Mouse (Mus musculus): ENCODE measurements around the gene Spint2. TPM values are rescaled to one million over a fixed set of nuclear protein-coding genes. Genes with fewer than 3 reads are reported as not detected.

Gene Spint2
- polyA plus RNA-seq, 1 experiment from 2014 or later, result 118 TPM

DNA sequence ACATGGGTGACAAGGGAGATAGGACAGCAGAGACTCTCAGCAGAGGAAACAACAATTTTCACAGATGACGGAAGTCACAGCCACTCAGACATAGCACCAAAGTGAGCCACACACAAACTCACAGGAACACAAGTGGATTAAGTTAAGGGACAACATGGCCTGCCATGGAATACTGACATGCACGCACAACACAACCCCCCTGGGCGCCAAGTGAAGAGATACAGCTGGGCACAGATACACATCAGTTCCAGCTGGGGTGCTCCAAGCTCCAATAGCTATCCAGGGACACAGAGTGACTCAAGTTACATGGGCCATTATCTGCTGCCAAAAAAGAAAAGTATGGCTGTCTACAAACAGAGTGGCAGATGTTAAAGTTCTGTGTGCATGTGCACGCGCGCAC is 8.1 kb upstream of the Spint2 start:
- WGBS, result 52% methylated on average over 6 of the region's 6 CpGs
- H3K4me1 ChIP-seq, result peaks cover 50% of the 10 kb centered on the region
- ATAC-seq (ENCODE audit: insufficient number of reproducible peaks, insufficient read depth, low FRiP score, low TSS enrichment, low read depth), result no peak
- H3K4me3 ChIP-seq, result peak overlapping the region; percentile 58
- H3K4me2 ChIP-seq, result peak overlapping the region; percentile 85
- peak overlapping the region; percentile 71 for H3K9ac ChIP-seq
- no peaks in the 10 kb centered on the region for H3K36me3 ChIP-seq
- H3K27me3 ChIP-seq, result peaks cover 4% of the 10 kb centered on the region; the same call in 1 of the 2 replicates
- no peak overlapping the region for H3K27ac ChIP-seq
- no peaks in the 10 kb centered on the region for H3K9me3 ChIP-seq

DNA sequence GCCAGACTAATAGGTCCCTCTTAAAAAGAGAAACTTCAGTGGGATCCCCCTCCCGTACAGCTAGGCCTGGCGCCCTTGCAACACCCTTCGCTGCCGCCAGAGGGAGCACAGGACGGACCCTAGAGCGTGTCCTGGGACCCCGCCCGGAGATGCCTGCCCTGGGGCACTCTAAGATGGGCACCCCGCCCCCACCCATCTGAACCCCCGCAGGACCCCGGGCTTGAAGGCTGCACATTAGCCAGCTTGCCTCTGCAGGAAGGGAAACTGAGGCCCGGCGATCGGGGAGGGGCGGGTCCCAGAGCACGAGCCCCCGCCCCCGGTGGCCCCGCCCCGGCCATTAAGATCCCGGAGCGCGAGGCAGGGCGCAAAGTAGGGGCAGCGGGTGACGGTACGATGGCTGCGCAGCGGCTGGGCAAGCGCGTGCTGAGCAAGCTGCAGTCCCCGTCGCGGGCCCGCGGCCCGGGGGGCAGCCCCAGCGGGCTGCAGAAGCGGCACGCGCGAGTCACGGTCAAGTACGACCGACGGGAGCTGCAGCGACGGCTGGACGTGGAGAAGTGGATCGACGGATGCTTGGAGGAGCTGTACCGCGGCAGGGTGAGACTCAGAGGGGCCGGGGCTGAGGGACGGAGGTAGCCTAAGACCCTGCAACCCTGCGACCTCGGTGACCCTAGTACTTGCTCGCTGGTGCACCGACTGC is 7.4 kb upstream of the Spint2 start, which contains the start of gene Ppp1r14a:
Ppp1r14a (plus strand) TSS at position 367 of the 697 bp plus-strand sequence.
- Histone ChIP-seq H3K4me2 (peak within 1 kb of the TSS; percentile 85), H3K9me3 (no peaks in the 10 kb centered on the region), H3K4me1 (peaks cover 50% of the 10 kb centered on the region), H3K27ac (no peak within 1 kb of the TSS), H3K36me3 (no peaks in the 10 kb centered on the region), H3K4me3 (peak within 1 kb of the TSS; percentile 58), H3K27me3 (peaks cover 7% of the 10 kb centered on the region), H3K9ac (peak within 1 kb of the TSS; percentile 71)
- peak; percentile 10; the same call in 1 of the 2 replicates for ATAC-seq (ENCODE audit: insufficient number of reproducible peaks, insufficient read depth, low FRiP score, low TSS enrichment, low read depth)
- under 1% methylated on average over 59 of the region's 59 CpGs for WGBS

DNA sequence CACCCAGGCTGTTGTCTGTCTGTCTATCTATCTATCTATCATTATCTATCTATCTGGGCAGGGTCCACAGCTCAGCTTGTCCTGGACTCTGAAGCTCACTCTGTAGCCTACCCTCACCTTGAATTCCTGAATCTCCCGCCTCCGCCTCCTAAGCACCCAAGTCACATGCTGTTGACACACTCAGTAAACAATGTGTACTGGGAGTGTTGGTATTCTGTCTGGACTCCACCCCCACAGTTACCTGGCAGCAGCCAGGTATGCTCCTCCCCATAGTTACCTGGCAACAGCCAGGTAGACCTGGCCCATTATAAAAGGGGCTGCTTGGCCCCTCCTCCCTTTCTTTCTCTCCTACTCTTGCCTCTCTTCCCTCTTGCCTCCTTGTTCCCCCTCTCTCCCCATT is 6.4 kb upstream of the Spint2 start:
- no peak overlapping the region for H3K27ac ChIP-seq
- WGBS, result 79% methylated on average over 2 of the region's 2 CpGs
- no peak for ATAC-seq (ENCODE audit: insufficient number of reproducible peaks, insufficient read depth, low FRiP score, low TSS enrichment, low read depth)
- H3K4me3 ChIP-seq, result no peak overlapping the region
- H3K27me3 ChIP-seq, result peaks cover 13% of the 10 kb centered on the region
- no peaks in the 10 kb centered on the region for H3K36me3 ChIP-seq
- peaks cover 41% of the 10 kb centered on the region for H3K4me1 ChIP-seq
- H3K9ac ChIP-seq, result no peak overlapping the region
- H3K4me2 ChIP-seq, result no peak overlapping the region
- H3K9me3 ChIP-seq, result no peaks in the 10 kb centered on the region

DNA sequence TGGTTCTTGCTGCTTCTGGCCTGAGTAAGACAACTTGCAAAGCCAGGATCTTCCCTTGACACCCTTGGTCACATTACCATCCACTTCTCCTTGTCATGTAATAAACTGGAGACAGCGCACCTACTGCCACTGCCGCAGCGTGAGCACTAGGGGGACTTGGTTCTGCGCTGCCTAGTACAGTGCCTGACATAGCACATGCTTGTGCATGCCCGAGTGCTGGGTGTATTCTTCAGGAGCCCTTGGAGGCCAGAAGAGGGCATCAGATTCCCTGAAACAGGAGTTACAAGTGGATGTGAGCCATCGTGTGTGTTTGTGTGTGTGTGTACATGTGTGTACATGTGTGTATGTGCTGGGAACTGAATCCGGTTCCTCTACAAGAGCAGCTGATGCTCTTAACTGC is 5.8 kb upstream of the Spint2 start:
- H3K4me1 ChIP-seq, result peaks cover 37% of the 10 kb centered on the region
- H3K4me2 ChIP-seq, result no peak overlapping the region
- H3K9me3 ChIP-seq, result no peaks in the 10 kb centered on the region
- peaks cover 17% of the 10 kb centered on the region for H3K27me3 ChIP-seq
- no peak for ATAC-seq (ENCODE audit: insufficient number of reproducible peaks, insufficient read depth, low FRiP score, low TSS enrichment, low read depth)
- H3K4me3 ChIP-seq, result no peak overlapping the region
- H3K36me3 ChIP-seq, result no peaks in the 10 kb centered on the region
- WGBS, result 86% methylated on average over 7 of the region's 7 CpGs
- no peak overlapping the region for H3K9ac ChIP-seq
- no peak overlapping the region for H3K27ac ChIP-seq

DNA sequence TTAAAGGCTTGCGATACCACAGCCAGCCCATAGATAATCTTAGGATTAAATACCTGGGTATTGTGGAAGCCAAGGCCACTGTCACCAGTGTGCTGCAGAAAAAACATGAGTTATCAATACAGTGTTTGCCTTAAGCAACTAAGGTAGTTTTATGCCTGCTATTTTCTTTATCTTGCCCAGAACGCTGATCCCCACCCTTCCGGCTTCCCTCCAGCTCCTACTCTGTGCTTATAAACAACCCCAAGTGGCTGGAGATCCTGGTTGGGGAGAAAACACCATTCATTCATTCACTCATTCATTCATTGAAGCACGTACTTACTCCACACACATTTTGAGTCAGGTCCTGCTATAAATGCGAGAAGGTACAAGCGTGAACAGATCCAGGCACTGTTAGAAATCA is 2.8 kb upstream of the Spint2 start:
- Histone ChIP-seq H3K27me3 (peaks cover 47% of the 10 kb centered on the region), H3K4me3 (no peak overlapping the region), H3K36me3 (no peaks in the 10 kb centered on the region), H3K9ac (no peak overlapping the region), H3K9me3 (no peaks in the 10 kb centered on the region), H3K27ac (no peak overlapping the region), H3K4me1 (peaks cover 23% of the 10 kb centered on the region), H3K4me2 (no peak overlapping the region)
- 85% methylated on average over 6 of the region's 6 CpGs for WGBS
- ATAC-seq (ENCODE audit: insufficient number of reproducible peaks, insufficient read depth, low FRiP score, low TSS enrichment, low read depth), result no peak

DNA sequence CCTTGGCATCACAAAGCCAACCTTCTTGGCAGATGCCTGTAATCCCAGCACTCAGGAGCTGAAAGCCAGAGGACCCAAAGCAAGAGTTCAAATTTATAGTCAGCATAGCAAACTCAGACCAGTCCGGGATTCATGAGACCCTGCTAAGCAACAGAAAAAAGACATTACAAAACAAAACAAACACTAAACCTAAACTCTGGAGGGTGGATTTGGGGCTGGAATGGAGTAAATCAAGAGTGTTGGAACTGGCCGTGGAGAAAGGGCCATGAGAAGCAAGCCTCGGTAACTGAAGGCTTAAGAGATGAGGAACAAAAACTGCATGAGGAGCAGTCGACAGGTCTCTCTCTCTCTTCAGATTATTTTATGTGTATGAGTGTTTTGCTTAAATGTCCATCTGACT is 2.2 kb upstream of the Spint2 start:
- WGBS, result 83% methylated on average over 4 of the region's 4 CpGs
- H3K27ac ChIP-seq, result no peak overlapping the region

DNA sequence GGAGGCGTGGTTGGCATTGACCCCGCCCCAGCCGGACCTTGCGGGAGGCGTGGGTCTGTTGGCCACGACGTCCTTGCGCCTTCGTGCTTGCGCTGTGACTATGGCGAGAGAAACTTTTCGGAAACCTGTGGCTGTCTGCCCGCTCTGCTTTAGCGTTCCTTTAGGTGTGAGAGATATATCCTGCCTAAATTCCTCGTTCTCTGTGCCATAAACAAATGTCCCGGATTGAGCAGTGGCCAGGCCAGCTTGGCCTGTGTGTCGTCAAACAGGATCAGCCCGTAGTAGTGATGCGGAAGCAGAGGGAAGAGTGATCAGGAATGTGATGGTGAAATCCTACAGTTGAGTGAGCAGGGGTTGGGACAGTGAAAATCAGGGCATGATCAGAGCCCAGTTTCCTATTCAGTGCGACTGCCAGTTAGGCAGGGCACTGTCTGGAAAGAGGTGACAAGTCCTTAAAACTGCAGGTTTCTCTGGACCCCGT is 402 bp upstream of the Spint2 start:
- peak overlapping the region; percentile 70 for H3K9ac ChIP-seq
- peaks cover 51% of the 10 kb centered on the region for H3K27me3 ChIP-seq
- H3K27ac ChIP-seq, result no peak overlapping the region
- 0 out of 2 replicates have a peak, but pooled peaks have one; percentile 5 for ATAC-seq (ENCODE audit: insufficient number of reproducible peaks, insufficient read depth, low FRiP score, low TSS enrichment, low read depth)
- H3K4me1 ChIP-seq, result peaks cover 14% of the 10 kb centered on the region
- peak overlapping the region; percentile 61 for H3K4me3 ChIP-seq
- H3K9me3 ChIP-seq, result no peaks in the 10 kb centered on the region
- WGBS, result 11% methylated on average over 21 of the region's 21 CpGs
- peak overlapping the region; percentile 97 for H3K4me2 ChIP-seq
- no peaks in the 10 kb centered on the region for H3K36me3 ChIP-seq

More for the DNA sequence above, 2.2 kb upstream of the Spint2 start:
- H3K4me2 ChIP-seq, result no peak overlapping the region
- ATAC-seq (ENCODE audit: insufficient number of reproducible peaks, insufficient read depth, low FRiP score, low TSS enrichment, low read depth), result no peak
- H3K9me3 ChIP-seq, result no peaks in the 10 kb centered on the region
- no peaks in the 10 kb centered on the region for H3K36me3 ChIP-seq
- peaks cover 51% of the 10 kb centered on the region for H3K27me3 ChIP-seq
- no peak overlapping the region for H3K9ac ChIP-seq
- no peak overlapping the region for H3K4me3 ChIP-seq
- peaks cover 18% of the 10 kb centered on the region for H3K4me1 ChIP-seq

DNA sequence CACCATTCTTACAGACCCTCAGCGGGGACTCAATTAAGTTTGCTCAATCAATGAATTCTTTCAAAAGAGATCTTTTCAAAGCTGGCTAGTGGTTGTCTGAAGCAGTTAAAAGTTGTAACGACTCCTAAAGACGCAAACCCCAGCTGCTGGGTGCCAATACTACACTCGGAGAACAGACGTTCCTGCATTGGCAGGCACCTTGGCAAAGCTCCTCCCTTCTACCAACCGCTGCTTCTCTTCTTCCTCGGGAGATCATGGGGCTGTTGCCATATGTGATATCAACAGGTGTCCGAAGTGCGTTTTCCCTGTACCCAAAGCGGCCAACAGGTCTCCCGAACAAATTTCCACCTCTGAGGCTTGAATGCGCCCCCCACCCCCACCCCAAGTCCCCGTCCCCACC is 911 bp downstream of the Spint2 start:
- peaks cover 51% of the 10 kb centered on the region for H3K27me3 ChIP-seq
- peaks cover 21% of the 10 kb centered on the region for H3K4me1 ChIP-seq
- no peaks in the 10 kb centered on the region for H3K9me3 ChIP-seq
- H3K36me3 ChIP-seq, result no peaks in the 10 kb centered on the region
- H3K9ac ChIP-seq, result peak overlapping the region; percentile 70
- peak overlapping the region; percentile 61 for H3K4me3 ChIP-seq
- 9% methylated on average over 13 of the region's 13 CpGs for WGBS
- ATAC-seq (ENCODE audit: insufficient number of reproducible peaks, insufficient read depth, low FRiP score, low TSS enrichment, low read depth), result no peak
- H3K27ac ChIP-seq, result no peak overlapping the region
- H3K4me2 ChIP-seq, result peak overlapping the region; percentile 97

DNA sequence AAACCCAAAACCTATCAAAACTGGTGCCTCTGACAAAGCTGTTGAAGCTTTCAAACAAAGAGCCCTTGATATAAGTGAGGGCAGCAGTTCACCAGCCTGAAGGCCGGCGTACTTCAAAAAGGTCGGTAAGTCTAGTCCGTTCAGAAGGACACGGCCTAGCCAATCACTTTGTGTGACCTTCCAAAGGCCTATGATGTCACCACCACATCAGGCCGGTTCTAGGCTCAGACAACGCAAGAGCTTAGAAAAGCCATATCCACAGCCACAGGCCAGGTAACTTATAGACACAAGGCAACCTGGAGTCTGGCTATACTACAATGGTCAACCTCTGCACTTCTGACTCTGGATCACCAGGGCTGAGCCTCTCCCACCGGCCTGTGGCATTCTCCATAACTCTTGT is 1.8 kb downstream of the Spint2 start:
- WGBS, result 72% methylated on average over 8 of the region's 8 CpGs
- Histone ChIP-seq H3K9ac (no peak overlapping the region), H3K9me3 (no peaks in the 10 kb centered on the region), H3K27me3 (peaks cover 47% of the 10 kb centered on the region), H3K36me3 (no peaks in the 10 kb centered on the region), H3K4me1 (peaks cover 21% of the 10 kb centered on the region), H3K27ac (no peak overlapping the region), H3K4me3 (peak overlapping the region; percentile 61), H3K4me2 (peak overlapping the region; percentile 97)
- no peak for ATAC-seq (ENCODE audit: insufficient number of reproducible peaks, insufficient read depth, low FRiP score, low TSS enrichment, low read depth)

DNA sequence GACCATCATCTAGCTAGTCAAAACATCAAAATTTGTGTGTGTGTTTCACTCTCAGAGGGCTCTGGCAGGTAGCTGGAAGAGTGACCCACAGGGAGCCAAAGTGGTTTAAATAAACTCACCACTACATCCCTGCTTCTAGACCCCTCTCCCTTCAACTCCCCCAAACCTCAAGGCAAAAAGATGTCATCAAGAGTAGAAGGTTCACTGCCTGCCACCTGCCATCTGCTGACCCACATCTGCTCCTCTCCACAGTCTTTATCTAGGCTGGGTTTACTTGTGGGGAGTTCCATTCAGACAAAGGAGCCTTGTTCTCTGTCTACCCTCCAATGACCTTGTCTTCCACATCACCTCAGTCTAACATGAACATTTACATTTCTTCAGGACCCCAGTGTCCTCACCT is 2.5 kb downstream of the Spint2 start:
- H3K9me3 ChIP-seq, result no peaks in the 10 kb centered on the region
- peaks cover 46% of the 10 kb centered on the region for H3K27me3 ChIP-seq
- no peak for ATAC-seq (ENCODE audit: insufficient number of reproducible peaks, insufficient read depth, low FRiP score, low TSS enrichment, low read depth)
- H3K4me3 ChIP-seq, result no peak overlapping the region
- no peak overlapping the region for H3K9ac ChIP-seq
- H3K27ac ChIP-seq, result no peak overlapping the region
- H3K4me1 ChIP-seq, result peaks cover 21% of the 10 kb centered on the region
- H3K4me2 ChIP-seq, result no peak overlapping the region
- no peaks in the 10 kb centered on the region for H3K36me3 ChIP-seq

DNA sequence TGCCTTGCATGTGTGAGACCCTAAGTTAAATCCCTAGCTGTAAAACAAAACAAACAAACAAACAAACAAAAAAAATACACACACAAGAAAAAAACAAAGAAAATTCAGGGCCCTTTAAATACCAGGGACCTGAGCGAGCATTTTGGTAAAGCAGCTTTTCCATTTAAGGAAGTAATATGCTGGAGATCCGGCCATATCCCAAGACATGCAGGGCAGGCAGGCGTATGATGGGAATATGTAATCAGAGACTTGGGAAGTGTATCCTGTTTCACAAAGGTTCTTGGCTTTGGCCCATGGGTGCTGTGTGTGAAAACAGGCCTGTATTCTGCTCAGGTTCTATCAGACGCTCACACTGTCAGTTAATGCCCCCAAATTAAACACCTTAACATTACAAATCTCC is 4.2 kb downstream of the Spint2 start:
- Histone ChIP-seq H3K27ac (no peak overlapping the region), H3K27me3 (peaks cover 34% of the 10 kb centered on the region), H3K9ac (no peak overlapping the region), H3K36me3 (no peaks in the 10 kb centered on the region), H3K4me3 (no peak overlapping the region), H3K9me3 (no peaks in the 10 kb centered on the region), H3K4me2 (no peak overlapping the region), H3K4me1 (peaks cover 21% of the 10 kb centered on the region)
- ATAC-seq (ENCODE audit: insufficient number of reproducible peaks, insufficient read depth, low FRiP score, low TSS enrichment, low read depth), result no peak
- WGBS, result 74% methylated on average over 4 of the region's 4 CpGs

DNA sequence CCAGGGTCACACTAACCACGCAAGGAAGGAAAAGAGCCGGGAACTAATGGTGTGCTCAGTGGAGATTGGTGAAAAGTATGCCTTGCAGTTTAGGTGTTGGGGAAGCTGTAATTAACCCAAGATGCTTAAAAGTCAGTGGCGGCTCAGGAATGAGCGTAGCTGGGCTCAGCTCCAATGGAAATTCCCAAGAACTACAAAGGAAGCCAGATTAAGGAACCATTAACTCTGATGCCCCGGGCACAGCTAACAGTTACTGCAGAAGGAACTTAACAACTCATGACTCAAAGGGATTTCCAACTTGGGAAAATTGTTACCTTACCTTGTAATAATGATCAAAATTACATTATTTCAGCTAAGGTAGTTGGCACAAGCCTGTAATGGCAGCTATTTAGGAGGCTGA is 5.0 kb downstream of the Spint2 start:
- Histone ChIP-seq H3K36me3 (no peaks in the 10 kb centered on the region), H3K4me2 (no peak overlapping the region), H3K9me3 (no peaks in the 10 kb centered on the region), H3K9ac (no peak overlapping the region), H3K4me3 (no peak overlapping the region), H3K27ac (no peak overlapping the region), H3K27me3 (peaks cover 26% of the 10 kb centered on the region), H3K4me1 (peaks cover 15% of the 10 kb centered on the region)
- 45% methylated on average over 5 of the region's 5 CpGs for WGBS
- ATAC-seq (ENCODE audit: insufficient number of reproducible peaks, insufficient read depth, low FRiP score, low TSS enrichment, low read depth), result no peak

Measured in embryonic facial prominence, embryonic 13.5 days (tissue).